Mouse (Mus musculus): ENCODE results near the gene Mgat5. TPM values are rescaled to one million over a fixed set of nuclear protein-coding genes. Genes with fewer than 3 reads are reported as not detected.
A peak's percentile ranks its signal among the peaks of the same experiment; 100 is the strongest.

Mgat5 gene
- polyA plus RNA-seq, 1 experiment, result 2.2 TPM

DNA sequence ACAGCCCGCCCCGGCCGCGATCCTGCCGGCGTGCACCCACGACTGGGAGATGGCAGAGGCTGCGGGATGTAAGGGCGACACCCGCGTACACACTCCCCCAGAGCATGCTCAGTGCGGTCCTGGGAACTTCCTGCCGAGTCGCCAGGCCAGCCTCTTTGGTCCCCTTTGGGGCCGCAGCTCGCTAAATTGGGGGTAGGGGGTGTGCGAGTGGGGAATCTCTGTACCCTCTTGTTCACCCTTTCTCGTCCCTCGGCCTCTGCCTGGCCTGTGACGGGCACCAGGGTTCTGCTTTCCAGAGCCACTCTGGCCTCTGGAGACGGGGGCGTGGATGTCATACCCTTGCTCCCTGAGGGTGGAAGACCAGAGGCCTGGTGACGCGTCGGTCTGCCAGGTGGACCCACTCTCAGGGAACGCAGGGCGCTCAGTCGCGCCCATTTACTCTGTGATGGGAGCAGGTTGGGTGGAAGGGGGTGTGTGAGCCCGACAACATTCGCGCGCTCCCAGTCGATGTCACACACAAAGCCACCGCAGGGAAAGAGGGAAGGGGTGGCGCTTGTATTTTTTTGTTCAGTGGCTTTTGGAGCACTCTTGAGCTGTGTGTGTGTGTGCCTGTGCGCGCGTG, 1.3 kb downstream of the Mgat5 start:
- TF ChIP-seq POLR2A (IDR thresholded peaks at IDR 0.05; ENCODE audit: insufficient read length, low read depth), result peak; percentile 50
- TF ChIP-seq MAX (IDR thresholded peaks at IDR 0.05; ENCODE audit: low read depth), result no peak
- Histone ChIP-seq H3K36me3 (ENCODE audit: control insufficient read depth, insufficient read depth) (no peaks in the 10 kb centered on the region), H3K79me2 (ENCODE audit: control insufficient read depth, insufficient read depth) (no peaks in the 10 kb centered on the region), H3ac (ENCODE audit: control insufficient read depth, insufficient read length) (peak overlapping the region; percentile 41), H3K4me3 (peak overlapping the region; percentile 75), H3K4me2 (ENCODE audit: low read depth) (peak overlapping the region; percentile 97), H3K27me3 (ENCODE audit: control insufficient read depth, insufficient read depth, insufficient read length) (no peaks in the 10 kb centered on the region)

GRCm38 (mm10) chr1:127206881-127207555, 2.2 kb downstream of the Mgat5 start:
- Histone ChIP-seq H3K4me2 (ENCODE audit: low read depth) (no peak overlapping the region), H3K36me3 (ENCODE audit: control insufficient read depth, insufficient read depth) (no peaks in the 10 kb centered on the region), H3K27me3 (ENCODE audit: control insufficient read depth, insufficient read depth, insufficient read length) (no peaks in the 10 kb centered on the region), H3ac (ENCODE audit: control insufficient read depth, insufficient read length) (no peak overlapping the region), H3K79me2 (ENCODE audit: control insufficient read depth, insufficient read depth) (no peaks in the 10 kb centered on the region), H3K4me3 (no peak overlapping the region)
- TF ChIP-seq TCF12 (IDR thresholded peaks at IDR 0.05; ENCODE audit: insufficient read depth, poor library complexity, severe bottlenecking) (no peak), CEBPB (IDR thresholded peaks at IDR 0.05; ENCODE audit: insufficient read depth, poor library complexity, severe bottlenecking) (no peak), MYOG (IDR thresholded peaks at IDR 0.05; ENCODE audit: control insufficient read depth in 1 of 3, insufficient read depth in 1 of 3, insufficient read length in 2 of 3, low read depth in 2 of 3) (no peak), MAX (IDR thresholded peaks at IDR 0.05; ENCODE audit: low read depth) (no peak), E2F4 (IDR thresholded peaks at IDR 0.05; ENCODE audit: insufficient read depth) (no peak), TCF3 (IDR thresholded peaks at IDR 0.05; ENCODE audit: insufficient read length, low read depth) (no peak), USF1 (IDR thresholded peaks at IDR 0.05; ENCODE audit: low read depth) (no peak), REST (IDR thresholded peaks at IDR 0.05; ENCODE audit: insufficient read depth, insufficient read length) (no peak), POLR2A (IDR thresholded peaks at IDR 0.05; ENCODE audit: insufficient read length, low read depth) (no peak), SRF (IDR thresholded peaks at IDR 0.05; ENCODE audit: control insufficient read depth, insufficient read length, low read depth) (no peak), POLR2AphosphoS2 (IDR thresholded peaks at IDR 0.05; ENCODE audit: insufficient read length, low read depth) (no peak), MYOD1 (IDR thresholded peaks at IDR 0.05; ENCODE audit: control insufficient read depth in 1 of 3, insufficient read length in 2 of 3, low read depth in 2 of 3) (no peak)

- no peaks in the 10 kb centered on the region for H3K79me2 ChIP-seq (ENCODE audit: control insufficient read depth, insufficient read depth)
- H3K4me2 ChIP-seq (ENCODE audit: low read depth), result no peak overlapping the region
- H3K4me3 ChIP-seq, result no peak overlapping the region
- no peaks in the 10 kb centered on the region for H3K36me3 ChIP-seq (ENCODE audit: control insufficient read depth, insufficient read depth)
- H3ac ChIP-seq (ENCODE audit: control insufficient read depth, insufficient read length), result no peak overlapping the region
- no peaks in the 10 kb centered on the region for H3K27me3 ChIP-seq (ENCODE audit: control insufficient read depth, insufficient read depth, insufficient read length)
- TF ChIP-seq MYOG (IDR thresholded peaks at IDR 0.05; ENCODE audit: control insufficient read depth in 1 of 3, insufficient read depth in 1 of 3, insufficient read length in 2 of 3, low read depth in 2 of 3) (no peak), USF1 (IDR thresholded peaks at IDR 0.05; ENCODE audit: low read depth) (no peak)
Measured at GRCm38 (mm10) chr1:127208167-127208566, 3.4 kb downstream of the Mgat5 start.

DNA sequence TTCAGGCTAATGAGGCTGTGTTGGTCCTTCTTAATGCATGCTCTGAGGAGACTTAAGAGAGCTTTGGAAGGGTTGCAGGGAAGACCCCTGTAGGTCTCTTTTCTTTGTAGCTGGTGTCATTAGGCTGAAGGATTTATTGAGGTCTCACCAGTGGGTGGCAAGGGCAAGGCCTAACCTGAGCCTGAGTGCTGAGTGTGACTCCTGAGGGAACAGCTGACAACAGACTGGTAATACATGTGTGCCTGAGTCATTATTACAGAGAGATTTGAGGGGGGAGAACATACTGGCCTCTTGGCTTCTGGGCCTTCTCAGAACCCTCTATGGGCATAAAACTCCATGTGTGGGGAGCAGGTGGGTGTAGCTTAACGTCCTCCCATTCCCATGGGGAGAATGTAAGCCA, 8.0 kb downstream of the Mgat5 start:
- Histone ChIP-seq H3ac (ENCODE audit: control insufficient read depth, insufficient read length) (no peak overlapping the region), H3K36me3 (ENCODE audit: control insufficient read depth, insufficient read depth) (no peaks in the 10 kb centered on the region), H3K4me2 (ENCODE audit: low read depth) (no peak overlapping the region), H3K4me3 (no peak overlapping the region), H3K27me3 (ENCODE audit: control insufficient read depth, insufficient read depth, insufficient read length) (no peaks in the 10 kb centered on the region), H3K79me2 (ENCODE audit: control insufficient read depth, insufficient read depth) (no peaks in the 10 kb centered on the region)
- TF ChIP-seq TCF12 (IDR thresholded peaks at IDR 0.05; ENCODE audit: insufficient read depth, poor library complexity, severe bottlenecking) (no peak), POLR2A (IDR thresholded peaks at IDR 0.05; ENCODE audit: insufficient read length, low read depth) (no peak), E2F4 (IDR thresholded peaks at IDR 0.05; ENCODE audit: insufficient read depth) (no peak), USF1 (IDR thresholded peaks at IDR 0.05; ENCODE audit: low read depth) (no peak), MYOG (IDR thresholded peaks at IDR 0.05; ENCODE audit: control insufficient read depth in 1 of 3, insufficient read depth in 1 of 3, insufficient read length in 2 of 3, low read depth in 2 of 3) (peak in 2 of 3 experiments; percentile 64 to 78), CEBPB (IDR thresholded peaks at IDR 0.05; ENCODE audit: insufficient read depth, poor library complexity, severe bottlenecking) (no peak), REST (IDR thresholded peaks at IDR 0.05; ENCODE audit: insufficient read depth, insufficient read length) (no peak), MAX (IDR thresholded peaks at IDR 0.05; ENCODE audit: low read depth) (no peak), SRF (IDR thresholded peaks at IDR 0.05; ENCODE audit: control insufficient read depth, insufficient read length, low read depth) (no peak), POLR2AphosphoS2 (IDR thresholded peaks at IDR 0.05; ENCODE audit: insufficient read length, low read depth) (no peak), TCF3 (IDR thresholded peaks at IDR 0.05; ENCODE audit: insufficient read length, low read depth) (no peak), MYOD1 (IDR thresholded peaks at IDR 0.05; ENCODE audit: control insufficient read depth in 1 of 3, insufficient read length in 2 of 3, low read depth in 2 of 3) (peak in 2 of 3 experiments; percentile 6 to 73)

DNA sequence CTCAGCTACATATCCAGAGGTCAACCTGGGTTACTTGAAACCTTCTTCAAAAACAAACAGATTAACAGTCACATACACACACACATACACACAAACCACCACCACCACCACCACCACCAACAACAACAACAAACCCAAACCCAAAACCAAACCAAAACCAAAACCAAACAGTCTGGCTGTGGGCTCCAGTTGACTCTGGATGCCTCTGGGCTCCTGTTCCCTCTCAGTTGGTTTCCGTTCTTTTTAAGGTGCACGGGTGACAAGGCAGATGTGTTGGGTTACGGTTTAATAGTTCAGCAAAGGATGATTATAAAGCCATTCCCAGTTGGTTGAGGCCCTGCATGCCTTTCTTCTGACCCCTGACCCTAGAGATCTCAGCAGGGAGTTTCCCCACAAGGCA, 8.6 kb downstream of the Mgat5 start:
- no peaks in the 10 kb centered on the region for H3K79me2 ChIP-seq (ENCODE audit: control insufficient read depth, insufficient read depth)
- H3K36me3 ChIP-seq (ENCODE audit: control insufficient read depth, insufficient read depth), result no peaks in the 10 kb centered on the region
- H3K4me3 ChIP-seq, result no peak overlapping the region
- no peak overlapping the region for H3ac ChIP-seq (ENCODE audit: control insufficient read depth, insufficient read length)
- no peaks in the 10 kb centered on the region for H3K27me3 ChIP-seq (ENCODE audit: control insufficient read depth, insufficient read depth, insufficient read length)
- H3K4me2 ChIP-seq (ENCODE audit: low read depth), result no peak overlapping the region
- TF ChIP-seq SRF (IDR thresholded peaks at IDR 0.05; ENCODE audit: control insufficient read depth, insufficient read length, low read depth), result no peak
- no peak for TF ChIP-seq MYOD1 (IDR thresholded peaks at IDR 0.05; ENCODE audit: control insufficient read depth in 1 of 3, insufficient read length in 2 of 3, low read depth in 2 of 3)
- TF ChIP-seq REST (IDR thresholded peaks at IDR 0.05; ENCODE audit: insufficient read depth, insufficient read length), result no peak
- TF ChIP-seq POLR2AphosphoS2 (IDR thresholded peaks at IDR 0.05; ENCODE audit: insufficient read length, low read depth), result no peak
- TF ChIP-seq MYOG (IDR thresholded peaks at IDR 0.05; ENCODE audit: control insufficient read depth in 1 of 3, insufficient read depth in 1 of 3, insufficient read length in 2 of 3, low read depth in 2 of 3), result no peak
- TF ChIP-seq MAX (IDR thresholded peaks at IDR 0.05; ENCODE audit: low read depth), result no peak
- no peak for TF ChIP-seq POLR2A (IDR thresholded peaks at IDR 0.05; ENCODE audit: insufficient read length, low read depth)
- no peak for TF ChIP-seq TCF12 (IDR thresholded peaks at IDR 0.05; ENCODE audit: insufficient read depth, poor library complexity, severe bottlenecking)
- TF ChIP-seq USF1 (IDR thresholded peaks at IDR 0.05; ENCODE audit: low read depth), result no peak
- no peak for TF ChIP-seq E2F4 (IDR thresholded peaks at IDR 0.05; ENCODE audit: insufficient read depth)
- TF ChIP-seq TCF3 (IDR thresholded peaks at IDR 0.05; ENCODE audit: insufficient read length, low read depth), result no peak
- no peak for TF ChIP-seq CEBPB (IDR thresholded peaks at IDR 0.05; ENCODE audit: insufficient read depth, poor library complexity, severe bottlenecking)
